Mouse (Mus musculus): ENCODE data around the gene Pou5f1.

Pou5f1 gene

GRCm38 (mm10) chr17:35550143-35550494 is 44.3 kb downstream of the Pou5f1 start:
- DNase-seq (ENCODE audit: low read depth, low spot score), result no peak

GRCm38 (mm10) chr17:35550871-35551270 is 45.1 kb downstream of the Pou5f1 start:
- DNase-seq (ENCODE audit: low read depth, low spot score), result no peak

GRCm38 (mm10) chr17:35551881-35552414 is 46.1 kb downstream of the Pou5f1 start, which contains the start of gene Cdsn:
Gene Cdsn, plus strand, starts transcription at chr17:35552128.
- DNase-seq (ENCODE audit: low read depth, low spot score), result no peak

GRCm38 (mm10) chr17:35554321-35554720 is 48.5 kb downstream of the Pou5f1 start:
- DNase-seq (ENCODE audit: low read depth, low spot score), result no peak

GRCm38 (mm10) chr17:35554761-35555397 is 49.1 kb downstream of the Pou5f1 start:
- no peak for DNase-seq (ENCODE audit: low read depth, low spot score)

GRCm38 (mm10) chr17:35556186-35556765 is 50.5 kb downstream of the Pou5f1 start:
- no peak for DNase-seq (ENCODE audit: low read depth, low spot score)

GRCm38 (mm10) chr17:35556812-35557211 is 51.0 kb downstream of the Pou5f1 start:
- peak; percentile 23 for DNase-seq (ENCODE audit: low read depth, low spot score)

DNA sequence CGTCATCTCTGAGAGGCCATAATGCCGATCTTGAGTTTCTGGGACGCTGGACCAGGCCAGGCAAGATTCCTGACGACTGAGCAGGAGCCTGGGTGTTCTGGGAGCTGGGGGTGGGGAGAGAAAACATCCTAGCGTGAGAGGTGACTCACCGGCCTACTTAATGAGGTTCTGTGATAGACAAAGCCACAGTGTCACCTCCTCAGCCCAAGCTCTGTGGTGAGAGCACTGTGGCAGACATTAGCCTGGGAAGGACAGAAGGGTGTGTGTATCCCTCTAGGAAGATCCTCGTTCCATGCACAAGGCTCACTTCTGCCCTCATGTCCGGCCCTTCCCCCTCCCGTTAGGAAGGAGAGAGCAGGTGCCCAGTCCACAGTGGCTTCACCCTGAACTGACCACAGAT is 51.5 kb downstream of the Pou5f1 start:
- no peak for DNase-seq (ENCODE audit: low read depth, low spot score)

GRCm38 (mm10) chr17:35558216-35558615 is 52.4 kb downstream of the Pou5f1 start:
- DNase-seq (ENCODE audit: low read depth, low spot score), result no peak

Measured in embryo, embryonic 11.5 days (tissue).